Mouse (Mus musculus): ENCODE measurements around the gene Lamc2. TPM values are rescaled to one million over a fixed set of nuclear protein-coding genes. Genes with fewer than 3 reads are reported as not detected.

Lamc2 gene
- polyA plus RNA-seq, 1 experiment from 2014 or later = 14.3 TPM

DNA sequence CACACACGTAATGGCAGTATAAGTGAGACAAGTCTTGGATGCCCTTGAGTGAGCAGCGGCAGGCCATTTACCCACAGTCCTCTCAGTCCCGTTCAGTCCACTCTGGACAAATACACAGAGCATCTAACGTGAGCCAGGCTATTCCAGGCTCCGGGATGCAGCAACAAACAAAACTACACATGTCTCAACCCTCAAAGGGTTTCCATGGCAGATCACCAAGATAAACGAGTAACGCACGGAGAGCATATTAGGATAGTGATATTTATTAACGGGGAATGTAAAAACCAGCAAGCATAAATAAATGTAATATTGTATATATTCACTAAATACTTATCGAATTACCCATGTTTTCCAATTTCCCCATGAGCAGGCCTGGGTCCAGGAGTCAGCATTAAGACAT is 15.2 kb downstream of the Lamc2 start:
- Histone ChIP-seq H3K4me1 (ENCODE audit: control insufficient read depth, insufficient read depth, low read length) (peaks cover 15% of the 10 kb centered on the region), H3K4me2 (replicated peaks; ENCODE audit: low read depth, low read length) (no peak overlapping the region), H3K27ac (ENCODE audit: low read length) (no peak overlapping the region), H3K9me3 (ENCODE audit: control insufficient read depth, low read depth, low read length) (no peaks in the 10 kb centered on the region), H3K4me3 (ENCODE audit: low read depth, low read length) (no peak overlapping the region), H3K27me3 (ENCODE audit: control insufficient read depth, insufficient read depth, low read length) (no peaks in the 10 kb centered on the region), H3K36me3 (ENCODE audit: control insufficient read depth, insufficient read depth, low read length) (no peaks in the 10 kb centered on the region), H3K9ac (replicated peaks; ENCODE audit: low read depth, low read length) (no peak overlapping the region)
- 64% methylated on average over 10 of the region's 10 CpGs for WGBS
- ATAC-seq (ENCODE audit: insufficient number of reproducible peaks, insufficient read depth, low FRiP score, low read depth) = no peak

DNA sequence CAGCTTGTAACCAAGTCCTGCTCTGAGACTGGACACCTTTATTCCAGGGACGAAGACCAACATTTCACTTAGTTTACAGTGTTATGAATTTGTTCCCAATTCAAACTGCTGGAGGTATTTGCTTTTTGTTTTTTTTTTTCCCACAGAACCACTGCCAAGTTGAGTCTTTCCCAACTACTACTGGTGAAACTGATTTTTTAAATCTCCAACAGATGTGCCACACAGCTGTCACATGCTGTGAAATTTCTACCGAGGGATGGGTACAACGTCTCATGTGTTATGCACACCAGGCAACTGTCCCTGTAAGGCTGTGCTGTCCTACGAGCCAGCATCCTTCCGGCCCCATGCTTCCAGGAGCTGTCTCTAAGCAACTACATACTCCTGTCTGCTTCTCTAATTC is 18.0 kb downstream of the Lamc2 start:
- H3K4me2 ChIP-seq (replicated peaks; ENCODE audit: low read depth, low read length) = no peak overlapping the region

DNA sequence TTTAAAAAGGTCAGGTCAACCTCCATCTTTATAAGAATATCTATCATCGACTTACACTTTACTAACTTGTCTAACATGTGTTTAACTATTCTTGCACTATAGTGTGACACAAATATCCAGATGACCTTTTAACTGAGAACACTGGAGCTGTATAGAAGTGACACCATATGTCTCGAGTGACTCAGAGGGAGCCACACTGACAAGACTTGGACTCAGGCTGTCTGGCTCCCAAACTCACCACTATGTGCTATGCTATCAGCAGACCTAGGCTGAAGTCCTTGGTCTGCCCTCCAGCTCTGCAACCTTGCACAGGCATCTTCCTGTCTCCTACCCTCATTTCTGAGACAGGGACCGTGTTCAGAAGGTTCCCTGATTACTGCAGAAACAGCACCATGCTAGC is 22.4 kb downstream of the Lamc2 start:
- H3K4me2 ChIP-seq (replicated peaks; ENCODE audit: low read depth, low read length) = no peak overlapping the region
- 71% methylated on average over 3 of the region's 3 CpGs for WGBS
- H3K36me3 ChIP-seq (ENCODE audit: control insufficient read depth, insufficient read depth, low read length) = no peaks in the 10 kb centered on the region
- H3K9me3 ChIP-seq (ENCODE audit: control insufficient read depth, low read depth, low read length) = no peaks in the 10 kb centered on the region
- H3K27me3 ChIP-seq (ENCODE audit: control insufficient read depth, insufficient read depth, low read length) = no peaks in the 10 kb centered on the region
- ATAC-seq (ENCODE audit: insufficient number of reproducible peaks, insufficient read depth, low FRiP score, low read depth) = no peak
- H3K27ac ChIP-seq (ENCODE audit: low read length) = no peak overlapping the region
- no peak overlapping the region for H3K4me3 ChIP-seq (ENCODE audit: low read depth, low read length)
- H3K9ac ChIP-seq (replicated peaks; ENCODE audit: low read depth, low read length) = no peak overlapping the region
- no peaks in the 10 kb centered on the region for H3K4me1 ChIP-seq (ENCODE audit: control insufficient read depth, insufficient read depth, low read length)

More for the DNA sequence above, 18.0 kb downstream of the Lamc2 start:
- H3K9ac ChIP-seq (replicated peaks; ENCODE audit: low read depth, low read length) = no peak overlapping the region
- H3K9me3 ChIP-seq (ENCODE audit: control insufficient read depth, low read depth, low read length) = no peaks in the 10 kb centered on the region
- WGBS = 83% methylated on average over 5 of the region's 5 CpGs
- H3K27ac ChIP-seq (ENCODE audit: low read length) = no peak overlapping the region
- ATAC-seq (ENCODE audit: insufficient number of reproducible peaks, insufficient read depth, low FRiP score, low read depth) = no peak
- H3K36me3 ChIP-seq (ENCODE audit: control insufficient read depth, insufficient read depth, low read length) = no peaks in the 10 kb centered on the region
- H3K4me1 ChIP-seq (ENCODE audit: control insufficient read depth, insufficient read depth, low read length) = peaks cover 11% of the 10 kb centered on the region
- H3K27me3 ChIP-seq (ENCODE audit: control insufficient read depth, insufficient read depth, low read length) = no peaks in the 10 kb centered on the region
- H3K4me3 ChIP-seq (ENCODE audit: low read depth, low read length) = no peak overlapping the region

DNA sequence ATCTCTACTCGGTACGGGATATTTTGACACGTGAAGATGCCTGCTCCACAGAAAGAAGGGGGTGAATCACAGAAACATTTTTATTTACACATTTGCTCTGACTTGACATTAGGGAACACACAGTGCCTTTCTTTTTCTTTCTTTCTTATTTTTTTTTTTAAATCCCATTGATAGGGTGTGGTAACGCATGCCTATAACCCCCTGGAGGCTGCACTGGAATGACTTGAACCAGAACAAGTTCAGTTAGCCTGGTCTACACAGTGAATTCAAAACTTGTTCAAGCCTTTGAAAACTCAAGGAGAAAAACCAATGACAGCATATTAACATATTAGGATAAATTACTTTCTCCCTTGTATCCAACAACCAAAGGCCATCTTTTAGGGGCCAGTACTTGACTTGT is 27.1 kb downstream of the Lamc2 start:
- H3K27ac ChIP-seq (ENCODE audit: low read length) = no peak overlapping the region
- H3K9ac ChIP-seq (replicated peaks; ENCODE audit: low read depth, low read length) = no peak overlapping the region
- H3K4me1 ChIP-seq (ENCODE audit: control insufficient read depth, insufficient read depth, low read length) = peaks cover 3% of the 10 kb centered on the region; the same call in 1 of the 2 replicates
- no peak overlapping the region for H3K4me2 ChIP-seq (replicated peaks; ENCODE audit: low read depth, low read length)
- no peaks in the 10 kb centered on the region for H3K27me3 ChIP-seq (ENCODE audit: control insufficient read depth, insufficient read depth, low read length)
- no peak for ATAC-seq (ENCODE audit: insufficient number of reproducible peaks, insufficient read depth, low FRiP score, low read depth)
- no peak overlapping the region for H3K4me3 ChIP-seq (ENCODE audit: low read depth, low read length)
- 87% methylated on average over 4 of the region's 4 CpGs for WGBS
- H3K36me3 ChIP-seq (ENCODE audit: control insufficient read depth, insufficient read depth, low read length) = no peaks in the 10 kb centered on the region
- H3K9me3 ChIP-seq (ENCODE audit: control insufficient read depth, low read depth, low read length) = no peaks in the 10 kb centered on the region

DNA sequence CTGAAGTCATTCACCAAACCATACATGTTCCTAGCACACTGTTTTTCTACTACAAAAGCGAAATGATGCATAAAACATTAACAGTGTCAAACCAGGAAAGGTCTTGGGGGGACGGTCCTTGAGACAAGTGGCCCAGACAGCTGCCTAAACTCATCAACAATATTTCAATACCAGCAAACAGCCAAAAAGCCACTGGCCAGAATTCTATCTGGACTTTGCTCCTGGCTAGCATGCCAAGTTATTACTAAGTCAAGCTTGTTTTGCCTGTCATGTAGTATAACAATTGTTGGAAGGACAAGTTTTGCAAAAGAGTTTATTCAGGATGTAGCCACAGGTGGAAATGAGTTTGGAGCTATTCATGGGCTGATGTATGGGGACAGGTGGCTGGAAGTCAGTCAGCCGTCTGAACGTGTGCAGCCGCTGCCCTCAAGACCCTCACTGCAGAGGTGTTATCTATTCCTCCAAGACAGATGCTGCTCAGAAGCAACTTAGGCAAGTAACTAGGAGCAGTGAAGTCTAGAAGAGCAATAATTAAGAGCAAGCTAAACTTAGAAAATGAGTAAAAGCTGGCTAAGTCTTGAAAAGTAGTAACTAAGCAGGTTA is 29.1 kb downstream of the Lamc2 start:
- 69% methylated on average over 5 of the region's 5 CpGs for WGBS
- no peak overlapping the region for H3K9ac ChIP-seq (replicated peaks; ENCODE audit: low read depth, low read length)
- H3K27ac ChIP-seq (ENCODE audit: low read length) = no peak overlapping the region
- H3K9me3 ChIP-seq (ENCODE audit: control insufficient read depth, low read depth, low read length) = no peaks in the 10 kb centered on the region
- no peak for ATAC-seq (ENCODE audit: insufficient number of reproducible peaks, insufficient read depth, low FRiP score, low read depth)
- no peaks in the 10 kb centered on the region for H3K36me3 ChIP-seq (ENCODE audit: control insufficient read depth, insufficient read depth, low read length)
- no peak overlapping the region for H3K4me3 ChIP-seq (ENCODE audit: low read depth, low read length)
- H3K4me2 ChIP-seq (replicated peaks; ENCODE audit: low read depth, low read length) = no peak overlapping the region
- H3K27me3 ChIP-seq (ENCODE audit: control insufficient read depth, insufficient read depth, low read length) = no peaks in the 10 kb centered on the region
- peaks cover 3% of the 10 kb centered on the region; the same call in 1 of the 2 replicates for H3K4me1 ChIP-seq (ENCODE audit: control insufficient read depth, insufficient read depth, low read length)

DNA sequence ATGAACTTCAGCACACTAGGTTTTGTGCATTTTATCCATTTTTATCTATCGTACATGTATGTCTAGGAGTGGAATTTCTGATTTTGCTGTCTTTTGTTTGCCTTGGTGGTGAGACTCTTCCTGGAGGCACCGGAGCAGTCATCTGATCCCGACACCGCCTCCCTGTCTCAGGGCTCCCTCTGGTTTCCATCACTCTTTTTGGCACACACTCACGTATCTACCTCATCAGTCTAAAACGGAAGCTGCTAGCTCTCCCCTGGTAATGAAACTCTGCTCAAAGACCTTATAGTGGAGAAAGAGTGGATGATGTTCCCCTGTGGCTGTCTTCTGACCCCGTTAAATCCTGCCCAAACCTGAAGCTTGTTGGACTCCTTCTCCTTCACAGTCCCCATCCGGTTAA is 30.9 kb downstream of the Lamc2 start:
- no peaks in the 10 kb centered on the region for H3K9me3 ChIP-seq (ENCODE audit: control insufficient read depth, low read depth, low read length)
- H3K27ac ChIP-seq (ENCODE audit: low read length) = no peak overlapping the region; the same call in 1 of the 2 replicates
- ATAC-seq (ENCODE audit: insufficient number of reproducible peaks, insufficient read depth, low FRiP score, low read depth) = no peak
- no peak overlapping the region for H3K9ac ChIP-seq (replicated peaks; ENCODE audit: low read depth, low read length)
- H3K27me3 ChIP-seq (ENCODE audit: control insufficient read depth, insufficient read depth, low read length) = no peaks in the 10 kb centered on the region
- no peaks in the 10 kb centered on the region for H3K36me3 ChIP-seq (ENCODE audit: control insufficient read depth, insufficient read depth, low read length)
- 51% methylated on average over 8 of the region's 8 CpGs for WGBS
- H3K4me2 ChIP-seq (replicated peaks; ENCODE audit: low read depth, low read length) = no peak overlapping the region
- H3K4me3 ChIP-seq (ENCODE audit: low read depth, low read length) = no peak overlapping the region
- peaks cover 3% of the 10 kb centered on the region; the same call in 1 of the 2 replicates for H3K4me1 ChIP-seq (ENCODE audit: control insufficient read depth, insufficient read depth, low read length)

DNA sequence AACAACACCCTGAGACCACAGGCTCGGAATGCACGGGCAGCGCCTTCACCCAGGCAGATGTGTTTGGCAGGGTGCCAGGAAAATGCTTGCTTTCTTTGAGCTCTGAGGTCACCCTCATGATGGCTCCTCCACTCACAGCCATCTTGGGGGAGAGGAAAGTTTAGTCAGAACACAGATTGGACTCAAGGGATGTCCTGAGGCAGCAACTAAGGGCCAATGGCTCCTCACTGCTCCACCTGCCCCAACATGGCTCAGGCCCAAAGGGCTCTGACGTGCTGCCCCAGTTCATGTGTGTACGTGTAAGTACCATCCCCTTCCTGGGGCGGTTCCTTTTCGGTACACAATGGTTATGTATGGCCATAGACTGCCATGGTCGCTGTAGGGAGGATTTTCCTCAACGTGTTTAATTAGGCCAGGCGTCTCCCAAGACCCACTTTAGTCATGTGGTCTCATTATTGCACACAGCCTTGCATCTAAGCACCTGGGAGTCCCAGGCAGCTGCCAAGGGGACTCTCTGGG is 32.6 kb downstream of the Lamc2 start:
- 56% methylated on average over 10 of the region's 10 CpGs for WGBS
- Histone ChIP-seq H3K9me3 (ENCODE audit: control insufficient read depth, low read depth, low read length) (no peaks in the 10 kb centered on the region), H3K9ac (replicated peaks; ENCODE audit: low read depth, low read length) (no peak overlapping the region), H3K4me3 (ENCODE audit: low read depth, low read length) (no peak overlapping the region), H3K36me3 (ENCODE audit: control insufficient read depth, insufficient read depth, low read length) (no peaks in the 10 kb centered on the region; the same call in 1 of the 2 replicates), H3K4me2 (replicated peaks; ENCODE audit: low read depth, low read length) (no peak overlapping the region), H3K27ac (ENCODE audit: low read length) (no peak overlapping the region), H3K4me1 (ENCODE audit: control insufficient read depth, insufficient read depth, low read length) (peaks cover 3% of the 10 kb centered on the region; the same call in 1 of the 2 replicates), H3K27me3 (ENCODE audit: control insufficient read depth, insufficient read depth, low read length) (no peaks in the 10 kb centered on the region)
- ATAC-seq (ENCODE audit: insufficient number of reproducible peaks, insufficient read depth, low FRiP score, low read depth) = no peak

DNA sequence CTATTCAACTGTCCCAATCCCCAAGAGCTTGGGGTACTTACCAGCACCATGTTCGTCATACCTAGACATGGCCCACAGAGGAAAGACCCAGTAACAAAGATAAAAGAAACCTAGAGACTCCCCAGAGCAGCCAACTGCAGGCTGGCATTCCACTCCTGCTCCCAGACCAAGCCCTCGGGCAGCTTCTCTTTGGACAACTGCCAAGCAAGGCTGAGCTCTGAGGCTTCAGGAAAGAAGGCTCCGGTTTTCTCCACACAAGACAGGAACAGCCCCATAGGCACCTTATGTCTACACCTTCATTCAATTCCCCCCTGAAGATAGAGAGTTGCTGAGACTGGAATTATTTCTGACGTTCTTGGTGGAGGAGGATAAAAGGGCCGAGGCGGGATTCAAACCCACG is 33.7 kb downstream of the Lamc2 start:
- no peak overlapping the region for H3K27ac ChIP-seq (ENCODE audit: low read length)
- no peaks in the 10 kb centered on the region; the same call in 1 of the 2 replicates for H3K36me3 ChIP-seq (ENCODE audit: control insufficient read depth, insufficient read depth, low read length)
- H3K9ac ChIP-seq (replicated peaks; ENCODE audit: low read depth, low read length) = no peak overlapping the region
- no peak overlapping the region for H3K4me2 ChIP-seq (replicated peaks; ENCODE audit: low read depth, low read length)
- no peak overlapping the region for H3K4me3 ChIP-seq (ENCODE audit: low read depth, low read length)
- no peaks in the 10 kb centered on the region for H3K9me3 ChIP-seq (ENCODE audit: control insufficient read depth, low read depth, low read length)
- ATAC-seq (ENCODE audit: insufficient number of reproducible peaks, insufficient read depth, low FRiP score, low read depth) = no peak
- peaks cover 3% of the 10 kb centered on the region; the same call in 1 of the 2 replicates for H3K4me1 ChIP-seq (ENCODE audit: control insufficient read depth, insufficient read depth, low read length)
- H3K27me3 ChIP-seq (ENCODE audit: control insufficient read depth, insufficient read depth, low read length) = no peaks in the 10 kb centered on the region
- 80% methylated on average over 7 of the region's 7 CpGs for WGBS

DNA sequence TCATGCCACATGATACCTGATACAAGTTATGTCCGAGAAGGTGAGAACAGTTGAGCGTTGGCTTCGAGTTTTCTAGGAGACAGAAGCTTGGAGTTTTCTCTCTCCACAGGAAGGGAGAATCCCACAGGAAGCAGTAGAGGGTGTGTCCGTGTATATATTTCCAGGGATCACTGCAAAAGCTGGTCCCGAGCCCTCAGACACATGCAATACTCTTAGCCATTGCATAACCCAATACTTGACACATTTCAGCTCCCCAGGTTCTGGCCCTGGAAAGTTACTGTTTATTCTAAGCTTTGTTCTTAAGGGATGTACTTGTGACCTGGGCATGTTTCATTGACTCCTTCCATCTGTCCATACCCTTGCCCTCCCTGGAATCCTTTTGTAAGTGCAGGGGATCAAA is 40.5 kb downstream of the Lamc2 start:
- Histone ChIP-seq H3K36me3 (ENCODE audit: control insufficient read depth, insufficient read depth, low read length) (no peaks in the 10 kb centered on the region; the same call in 1 of the 2 replicates), H3K9me3 (ENCODE audit: control insufficient read depth, low read depth, low read length) (no peaks in the 10 kb centered on the region), H3K4me1 (ENCODE audit: control insufficient read depth, insufficient read depth, low read length) (no peaks in the 10 kb centered on the region), H3K9ac (replicated peaks; ENCODE audit: low read depth, low read length) (no peak overlapping the region), H3K4me2 (replicated peaks; ENCODE audit: low read depth, low read length) (no peak overlapping the region), H3K4me3 (ENCODE audit: low read depth, low read length) (no peak overlapping the region), H3K27ac (ENCODE audit: low read length) (no peak overlapping the region), H3K27me3 (ENCODE audit: control insufficient read depth, insufficient read depth, low read length) (no peaks in the 10 kb centered on the region)
- WGBS = 50% methylated on average over 5 of the region's 5 CpGs
- no peak for ATAC-seq (ENCODE audit: insufficient number of reproducible peaks, insufficient read depth, low FRiP score, low read depth)
